ENCODE assay signal across 11 mouse cellular contexts in the genomic region with DNA sequence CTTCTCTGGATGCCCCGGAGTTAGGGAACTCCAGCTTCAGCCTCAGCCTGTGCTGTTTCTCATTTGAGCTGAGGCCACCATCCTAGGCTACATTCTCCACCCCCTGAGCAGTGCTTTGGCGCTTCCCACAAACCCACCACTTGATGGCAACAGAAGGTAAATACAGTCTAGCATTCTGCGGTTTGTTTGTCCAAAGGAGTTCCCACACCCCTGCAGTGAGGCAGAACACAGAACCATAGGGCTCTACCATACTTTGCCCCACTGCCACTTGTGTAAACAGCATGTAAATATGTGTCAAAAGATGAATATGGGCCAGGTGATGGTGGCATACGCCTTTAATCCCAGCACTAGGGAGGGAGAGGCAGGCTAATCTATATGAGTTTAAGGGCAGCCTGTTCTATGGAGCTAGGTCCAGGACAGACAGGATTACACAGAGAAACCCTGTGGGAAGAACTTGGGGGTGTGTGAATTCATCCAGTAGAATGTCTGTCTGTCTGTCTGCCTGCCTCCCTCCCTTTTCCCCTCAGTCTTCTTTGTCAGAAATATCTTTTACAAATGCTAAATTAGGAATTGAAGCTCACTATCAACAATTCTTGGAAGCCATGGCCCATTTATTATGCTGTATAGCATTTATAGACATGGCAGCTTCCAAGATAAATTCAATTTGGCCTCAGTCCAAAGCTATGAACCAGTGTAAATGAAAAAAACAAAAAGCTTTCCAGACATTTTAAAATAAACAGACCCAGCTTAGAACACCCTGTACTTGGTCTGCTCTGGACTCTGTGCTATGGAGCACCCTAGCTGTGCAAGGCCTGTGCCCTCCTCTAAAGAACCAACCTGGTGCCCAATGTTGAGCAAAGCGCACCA.
DNase-seq lines count a peak whose midpoint lies in the region; ATAC-seq and TF ChIP-seq lines count a peak whose summit lies in the region.
"Had no signal": no experiment of that assay in that cellular context is flagged by ENCODE, and none has a peak within 500 bp of the region (broad histone marks: within the 10 kb centered on the region; RNA-seq: fewer than 3 reads in every experiment).

No protein-coding gene starts in this region.

- no peak overlapping the region for H3K4me2 ChIP-seq in kidney, embryonic 15.5 days
- H3K4me2 ChIP-seq: hindbrain, embryonic 12.5 days had no signal

- ATAC-seq in kidney, embryonic 15.5 days (replicated peaks; ENCODE audit: low FRiP score) = no peak; the same call in 1 of the 2 replicates

- H3K9ac ChIP-seq in kidney, embryonic 15.5 days = no peak overlapping the region
- H3K9ac ChIP-seq: hindbrain, embryonic 12.5 days had no signal

- peak overlapping the region; percentile 65 for H3K27ac ChIP-seq in kidney, embryonic 15.5 days
- peak overlapping the region; percentile 100 for H3K27ac ChIP-seq in embryonic fibroblast, embryonic 13.5 days (ENCODE audit: insufficient read depth, low read length)
- H3K27ac ChIP-seq: hindbrain, embryonic 12.5 days had no signal

- WGBS in kidney, embryonic 15.5 days = 78% methylated on average over 5 of the region's 5 CpGs

- no peak for TF ChIP-seq POLR2A in embryonic fibroblast, embryonic 13.5 days (IDR thresholded peaks at IDR 0.05; ENCODE audit: low read depth, low read length)

- intact Hi-C loops in left cerebral cortex, postnatal 36 days (cut with DNase I) = no loop called here

- peaks cover 17% of the 10 kb centered on the region for H3K4me1 ChIP-seq in kidney, embryonic 15.5 days
- peaks cover 8% of the 10 kb centered on the region for H3K4me1 ChIP-seq in embryonic fibroblast, embryonic 13.5 days (ENCODE audit: control insufficient read depth, insufficient read depth, low read length)
- H3K4me1 ChIP-seq: hindbrain, embryonic 12.5 days had no signal

- no peak for TF ChIP-seq CTCF in embryonic fibroblast, embryonic 13.5 days (IDR thresholded peaks at IDR 0.05; ENCODE audit: borderline replicate concordance, insufficient read depth, low read length)

- H3K9me3 ChIP-seq in kidney, embryonic 15.5 days (replicated peaks) = no peaks in the 10 kb centered on the region
- H3K9me3 ChIP-seq: hindbrain, embryonic 12.5 days had no signal

- H3K4me3 ChIP-seq in kidney, embryonic 15.5 days (replicated peaks) = no peak overlapping the region
- no peak overlapping the region for H3K4me3 ChIP-seq in embryonic fibroblast, embryonic 13.5 days (ENCODE audit: insufficient read depth, low read length)
- H3K4me3 ChIP-seq: hindbrain, embryonic 12.5 days had no signal

- peaks cover 13% of the 10 kb centered on the region for H3K36me3 ChIP-seq in kidney, embryonic 15.5 days

- DNase-seq in kidney, postnatal 14 days = no peak
- DNase-seq in NIH3T3 (ENCODE audit: low read depth) = peak; percentile 70
- peak; percentile 11 for DNase-seq in mesoderm, embryonic 11.5 days (ENCODE audit: low read depth, low spot score)
- DNase-seq in testis, postnatal 10 days (ENCODE audit: low spot score) = no peak
- no peak for DNase-seq in left cerebral cortex, postnatal 36 days (ENCODE audit: low spot score in 2 of 2)
- DNase-seq: cerebellum, adult 11 months; kidney, postnatal 10 days; right cerebral cortex, adult 18-20 months had no signal

- H3K27me3 ChIP-seq in kidney, embryonic 15.5 days = no peaks in the 10 kb centered on the region
- H3K27me3 ChIP-seq: hindbrain, embryonic 12.5 days had no signal

Comparison
In these comparisons a context has a peak if more than half of its experiments do, and no peak if none do; other contexts are left out.
1. DNase-seq: peak in NIH3T3 (single experiment) and mesoderm, embryonic 11.5 days (single experiment); none in kidney, postnatal 14 days (single experiment), testis, postnatal 10 days (single experiment) and left cerebral cortex, postnatal 36 days (0 of 2).